Mouse (Mus musculus): Measurements from ENCODE around the gene Astn2.

Astn2 gene

DNA sequence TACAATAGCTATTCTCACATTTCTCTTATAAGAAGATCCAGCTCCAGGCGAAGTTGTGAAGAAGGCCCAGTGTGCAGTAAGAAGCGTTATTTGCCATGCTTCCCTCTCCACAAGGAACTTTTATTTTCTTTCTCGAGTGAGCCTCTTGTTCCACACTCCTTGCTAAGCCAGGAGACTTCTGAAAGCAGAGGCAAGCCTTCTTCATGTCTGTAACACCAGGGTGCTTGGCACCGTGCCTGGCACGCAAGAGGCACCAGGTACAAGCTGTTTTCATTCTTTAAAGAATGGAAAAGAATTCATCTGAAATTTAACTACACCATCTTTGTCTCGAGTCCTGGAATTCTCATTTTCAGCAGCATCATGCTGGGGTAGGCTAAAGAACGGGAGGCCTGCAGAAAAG lies 496.8 kb downstream of the Astn2 start:
- TF ChIP-seq GATA4 (IDR thresholded peaks at IDR 0.05; ENCODE audit: insufficient replicate concordance, low read length) = no peak

DNA sequence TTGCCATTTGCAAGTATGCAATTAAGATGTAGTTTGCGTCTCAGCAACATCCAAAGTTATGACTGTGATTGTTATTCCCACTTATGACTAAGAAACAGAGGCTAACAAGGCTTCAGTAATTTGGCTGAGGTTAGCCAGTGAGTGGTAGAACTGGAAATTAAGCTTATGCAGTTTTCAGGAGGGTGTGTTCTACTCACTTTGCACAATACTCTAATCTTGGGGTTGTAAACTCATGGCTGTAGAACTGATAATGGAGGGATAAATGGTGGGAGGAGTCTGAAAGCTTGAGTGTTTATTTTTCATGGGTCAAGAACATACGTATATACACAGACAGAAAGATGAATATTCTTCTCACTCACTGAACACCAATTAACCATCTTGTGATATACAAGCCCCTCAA lies 499.4 kb downstream of the Astn2 start:
- no peak for TF ChIP-seq GATA4 (IDR thresholded peaks at IDR 0.05; ENCODE audit: insufficient replicate concordance, low read length)

DNA sequence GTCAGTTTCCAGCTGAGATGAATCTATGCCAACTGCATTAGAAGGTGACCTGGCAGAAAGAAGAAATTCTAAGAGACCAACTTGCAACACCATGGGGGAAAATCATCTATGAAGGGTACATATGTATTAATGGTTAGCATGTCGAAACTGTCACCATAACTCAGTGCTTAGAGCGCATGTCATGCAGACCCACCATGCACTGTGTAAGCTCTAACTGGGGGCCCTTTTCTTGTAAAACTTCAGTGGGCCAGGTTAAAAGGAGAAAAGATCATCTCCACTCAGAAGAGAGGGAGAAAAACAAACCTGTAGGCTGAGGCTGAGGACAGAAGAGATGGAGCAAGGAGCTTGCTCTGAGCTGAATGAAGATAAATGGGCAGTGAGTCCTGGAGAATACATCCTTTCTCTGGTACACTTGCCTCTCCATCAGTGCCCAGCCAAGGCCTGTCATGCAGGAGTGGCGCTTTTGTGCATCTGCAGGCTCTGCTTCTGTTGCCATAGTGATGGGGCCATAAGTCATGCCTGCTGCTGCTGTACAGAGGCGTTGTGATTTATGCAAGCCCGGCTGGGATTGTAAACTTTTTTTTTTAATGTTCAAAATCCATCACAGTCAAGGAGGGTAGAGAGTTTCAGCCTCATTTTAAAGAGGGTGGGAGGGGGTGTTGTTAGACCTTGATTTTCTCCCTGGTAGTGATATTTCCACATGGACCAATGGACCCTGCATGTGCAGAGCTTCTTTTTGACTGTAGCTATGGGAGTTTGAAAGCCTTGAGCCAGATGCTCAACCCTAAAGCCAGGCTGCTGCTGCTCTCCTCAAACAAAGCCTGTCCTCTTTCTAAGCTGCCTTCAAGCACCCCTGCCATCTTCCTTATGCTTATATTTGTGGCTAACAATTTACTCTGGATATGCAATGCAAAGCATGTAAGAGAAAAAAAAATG lies 508.1 kb downstream of the Astn2 start:
- TF ChIP-seq GATA4 (IDR thresholded peaks at IDR 0.05; ENCODE audit: insufficient replicate concordance, low read length) = no peak

DNA sequence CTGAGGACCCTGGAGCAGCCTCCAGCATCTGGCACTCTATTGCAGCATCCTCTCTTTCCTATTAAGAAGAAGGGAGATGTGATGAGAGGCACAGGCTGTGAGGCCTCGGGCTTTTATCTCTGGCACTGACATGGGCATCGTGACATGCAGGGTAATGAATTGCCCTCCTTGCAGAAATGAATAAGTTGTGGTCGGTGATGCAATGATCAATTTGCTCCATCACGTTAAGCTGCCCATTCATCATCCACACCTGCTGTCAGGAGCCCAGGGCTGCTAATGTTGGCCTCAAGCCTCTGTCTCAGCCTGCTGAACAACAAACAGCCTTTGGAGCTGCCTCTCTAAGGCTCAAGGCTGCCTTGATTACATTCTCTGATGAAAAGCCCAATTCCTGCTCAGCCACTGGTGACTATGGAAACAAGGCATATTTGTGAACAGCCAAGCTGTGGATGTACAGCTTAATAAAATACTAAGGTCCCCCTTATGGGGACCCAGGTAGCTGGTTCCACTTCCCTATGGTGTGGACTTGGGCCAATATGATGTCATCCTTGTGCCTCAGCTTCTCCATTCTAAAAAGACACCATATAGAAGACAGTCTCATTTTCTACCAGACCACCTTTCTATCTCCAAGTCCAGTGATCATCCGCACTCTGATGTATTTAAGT lies 515.9 kb downstream of the Astn2 start:
- no peak for TF ChIP-seq GATA4 (IDR thresholded peaks at IDR 0.05; ENCODE audit: insufficient replicate concordance, low read length)

DNA sequence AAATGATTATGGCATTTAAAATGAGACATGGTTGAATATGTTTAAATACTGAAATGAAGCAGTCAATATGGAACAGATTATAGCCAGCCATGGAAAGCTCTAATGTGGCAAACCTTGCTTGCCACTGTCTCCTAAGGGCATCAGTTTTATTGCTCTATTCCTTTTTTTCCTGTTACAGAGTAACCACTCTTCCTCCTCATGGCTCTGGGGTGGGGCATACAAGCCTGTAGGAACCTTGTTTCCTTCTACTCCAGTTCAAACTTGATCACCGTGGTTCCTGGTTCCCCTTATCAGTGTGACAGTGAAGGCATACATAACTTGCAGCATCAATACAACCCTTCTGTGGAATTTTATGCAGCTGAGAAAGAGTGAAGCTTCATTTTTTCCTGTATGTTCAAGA lies 517.5 kb downstream of the Astn2 start:
- no peak for TF ChIP-seq GATA4 (IDR thresholded peaks at IDR 0.05; ENCODE audit: insufficient replicate concordance, low read length)

DNA sequence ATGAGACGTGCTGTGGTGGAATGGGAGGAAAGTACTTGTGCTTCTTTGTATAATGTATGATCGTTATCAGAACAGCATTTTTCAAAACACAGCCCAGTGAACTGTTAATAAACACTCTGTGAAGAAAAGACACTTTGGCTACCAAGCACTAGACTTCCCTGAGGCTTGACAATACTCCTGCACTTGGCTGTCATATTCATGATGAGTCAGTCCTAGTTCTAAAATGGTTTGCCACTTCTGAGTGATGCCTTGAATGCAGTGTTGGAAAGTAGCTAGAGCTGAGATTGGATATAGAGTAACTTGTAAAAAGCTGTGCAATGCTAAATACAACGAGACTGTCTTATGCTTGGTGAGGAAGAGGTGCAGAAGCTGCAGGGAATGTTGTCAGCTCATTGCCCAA lies 518.5 kb downstream of the Astn2 start:
- no peak for TF ChIP-seq GATA4 (IDR thresholded peaks at IDR 0.05; ENCODE audit: insufficient replicate concordance, low read length)

DNA sequence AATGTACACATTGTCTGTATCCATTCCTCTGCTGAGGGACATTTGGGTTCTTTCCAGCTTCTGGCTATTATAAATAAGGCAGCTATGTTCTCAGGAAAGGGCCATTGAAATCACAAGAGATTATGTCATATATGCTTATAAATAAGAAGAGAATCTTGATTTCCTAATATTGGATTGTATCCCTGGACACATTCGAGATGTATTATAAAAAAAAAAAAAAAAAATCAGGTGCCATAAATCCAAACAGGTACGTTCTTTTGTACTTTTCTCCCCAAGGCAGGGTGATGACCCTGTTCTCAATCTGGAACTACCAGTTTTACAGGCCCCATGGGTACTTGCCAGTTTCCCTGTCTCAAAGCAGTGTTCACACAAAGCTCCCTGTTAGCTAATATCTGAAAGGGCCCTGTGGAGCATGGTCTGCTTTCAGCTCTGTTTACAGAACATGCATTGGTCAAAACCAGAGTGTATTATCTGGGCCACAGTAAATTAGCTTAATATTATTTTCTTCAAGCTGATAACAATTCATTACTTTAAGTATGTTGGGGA lies 530.1 kb downstream of the Astn2 start:
- no peak for TF ChIP-seq GATA4 (IDR thresholded peaks at IDR 0.05; ENCODE audit: insufficient replicate concordance, low read length)

DNA sequence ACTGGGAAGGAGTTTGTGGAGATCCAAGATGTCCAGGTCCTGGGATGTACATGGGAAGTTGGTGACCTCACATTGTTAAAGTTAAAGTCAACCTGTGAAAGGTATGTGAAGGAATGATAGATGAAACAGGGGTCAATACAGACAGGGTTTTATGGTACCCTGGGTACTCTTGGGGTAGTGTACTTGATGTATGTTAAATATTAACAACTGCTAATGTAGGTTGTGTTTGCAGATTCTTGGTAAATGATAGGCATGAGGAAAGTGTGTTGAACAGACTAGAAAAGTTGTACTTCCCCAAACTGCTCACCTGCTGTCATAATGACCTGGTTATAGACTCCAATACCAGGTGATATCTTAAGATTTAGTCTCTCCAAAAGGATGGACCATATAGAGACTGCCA lies 539.9 kb downstream of the Astn2 start:
- no peak for TF ChIP-seq GATA4 (IDR thresholded peaks at IDR 0.05; ENCODE audit: insufficient replicate concordance, low read length)

DNA sequence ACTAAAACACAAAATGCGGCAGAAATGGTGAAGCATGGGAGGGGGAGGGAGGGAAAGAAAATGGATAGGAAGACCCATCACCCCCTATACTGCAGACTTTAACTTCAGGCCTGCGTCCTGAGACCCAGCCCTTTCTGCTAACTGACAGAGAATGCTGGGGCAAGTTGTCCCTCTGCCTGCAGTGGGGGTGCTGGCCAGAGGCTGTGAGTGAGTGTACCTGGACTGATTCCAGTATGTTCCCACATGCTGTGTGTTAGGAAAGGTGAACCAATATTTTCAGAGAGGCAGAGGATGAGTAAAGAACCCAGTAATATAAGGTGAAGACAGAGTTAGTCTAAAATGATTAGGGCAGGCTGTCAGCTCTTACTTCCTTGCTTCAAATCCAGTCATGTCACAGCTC lies 561.2 kb downstream of the Astn2 start:
- TF ChIP-seq GATA4 (IDR thresholded peaks at IDR 0.05; ENCODE audit: insufficient replicate concordance, low read length) = no peak

DNA sequence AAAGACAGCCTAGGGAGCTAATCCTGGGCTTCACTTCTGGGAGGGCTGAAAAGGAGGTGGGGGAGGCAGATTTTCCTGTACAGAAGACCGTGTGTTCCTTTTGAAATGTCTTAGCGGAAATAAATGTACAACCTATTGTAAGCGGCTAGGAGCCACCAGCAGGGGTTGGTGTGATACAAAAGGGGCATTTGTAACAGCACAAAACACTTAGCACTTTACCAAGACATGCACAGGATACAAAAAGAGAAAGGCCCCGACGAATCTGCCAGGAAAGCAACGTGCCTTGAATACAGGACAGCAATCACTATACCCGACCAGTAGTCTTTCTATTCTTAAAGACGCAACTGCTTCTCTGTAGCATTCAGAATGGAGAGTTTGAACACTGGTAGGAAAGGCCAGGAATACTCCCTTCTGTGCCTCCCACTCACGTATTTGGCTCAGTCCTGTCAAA lies 564.8 kb downstream of the Astn2 start:
- no peak for TF ChIP-seq GATA4 (IDR thresholded peaks at IDR 0.05; ENCODE audit: insufficient replicate concordance, low read length)

DNA sequence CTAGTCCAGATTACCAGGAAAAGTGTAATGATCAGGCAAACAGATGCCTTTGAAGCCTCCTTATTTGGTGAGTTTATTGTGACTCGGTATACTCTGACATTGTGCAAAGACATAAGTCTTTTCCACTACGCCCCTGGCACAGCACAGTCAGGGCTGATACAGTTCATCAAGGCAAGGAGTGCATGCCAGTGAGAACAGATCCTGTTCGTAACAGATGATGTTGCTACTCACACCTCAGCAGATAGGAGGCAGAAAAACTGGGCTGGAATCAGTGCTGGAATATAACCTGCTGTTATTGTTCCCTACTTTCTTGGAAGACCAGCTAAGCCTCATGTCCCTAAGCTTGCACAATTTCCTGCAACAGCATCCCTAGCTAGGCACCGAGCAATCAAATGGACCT lies 565.6 kb downstream of the Astn2 start:
- TF ChIP-seq GATA4 (IDR thresholded peaks at IDR 0.05; ENCODE audit: insufficient replicate concordance, low read length) = no peak

DNA sequence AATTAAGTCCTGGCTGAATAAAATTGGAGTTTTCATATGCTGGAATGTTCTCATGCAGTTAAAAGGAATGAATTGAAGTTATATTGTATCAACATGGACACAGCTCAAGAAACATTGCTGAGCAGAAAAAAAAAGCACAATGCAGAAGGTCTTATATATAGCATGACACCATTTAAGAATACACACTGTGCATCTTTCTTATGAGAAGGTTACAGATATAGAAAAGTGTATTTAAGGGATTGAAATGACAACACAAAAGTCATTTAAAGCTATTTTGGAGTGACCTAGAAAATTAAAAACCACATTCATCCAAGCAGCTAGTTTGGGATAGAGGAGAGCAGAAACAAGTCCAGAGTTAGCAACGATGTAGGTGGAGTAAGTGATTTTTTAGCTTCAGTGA lies 571.4 kb downstream of the Astn2 start:
- no peak for TF ChIP-seq GATA4 (IDR thresholded peaks at IDR 0.05; ENCODE audit: insufficient replicate concordance, low read length)

DNA sequence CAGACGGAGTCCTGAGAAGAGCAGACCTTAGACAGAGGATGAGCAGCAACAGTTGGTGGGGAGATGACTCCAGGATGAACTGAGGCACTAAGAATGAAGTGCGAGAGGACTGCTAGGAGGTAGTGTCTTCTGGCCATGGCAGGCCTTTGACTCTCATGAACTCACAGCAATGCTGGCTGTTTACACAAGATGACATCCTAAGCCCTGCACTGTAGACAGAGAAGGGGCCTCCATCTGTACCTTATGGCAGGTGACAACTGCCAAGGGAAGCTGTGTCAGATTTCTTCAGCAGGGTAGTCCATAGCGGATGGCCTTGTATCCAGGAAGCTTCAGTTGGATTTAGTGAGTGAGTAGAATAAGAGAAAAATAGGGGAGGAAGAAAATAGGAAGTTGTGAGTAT lies 572.5 kb downstream of the Astn2 start:
- no peak for TF ChIP-seq GATA4 (IDR thresholded peaks at IDR 0.05; ENCODE audit: insufficient replicate concordance, low read length)

DNA sequence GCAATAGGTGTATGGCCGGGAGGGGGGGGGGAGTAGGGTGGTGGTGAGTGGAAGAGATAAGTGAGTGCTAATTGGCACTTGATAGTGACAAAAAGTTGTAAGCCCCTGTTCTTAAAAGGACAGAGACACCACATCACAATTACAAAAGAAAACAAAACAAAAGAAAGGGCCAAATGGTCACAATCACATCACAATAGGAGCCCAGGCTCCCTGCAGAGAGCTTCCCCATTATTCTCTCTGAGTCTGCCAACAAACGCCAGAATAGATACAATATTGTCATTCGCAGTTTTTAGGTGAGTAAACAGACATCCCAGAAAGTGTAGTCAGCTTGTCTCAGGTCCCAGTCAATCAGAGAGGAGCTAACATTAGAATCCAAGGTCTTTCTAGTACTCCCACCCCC lies 573.9 kb downstream of the Astn2 start:
- no peak for TF ChIP-seq GATA4 (IDR thresholded peaks at IDR 0.05; ENCODE audit: insufficient replicate concordance, low read length)

DNA sequence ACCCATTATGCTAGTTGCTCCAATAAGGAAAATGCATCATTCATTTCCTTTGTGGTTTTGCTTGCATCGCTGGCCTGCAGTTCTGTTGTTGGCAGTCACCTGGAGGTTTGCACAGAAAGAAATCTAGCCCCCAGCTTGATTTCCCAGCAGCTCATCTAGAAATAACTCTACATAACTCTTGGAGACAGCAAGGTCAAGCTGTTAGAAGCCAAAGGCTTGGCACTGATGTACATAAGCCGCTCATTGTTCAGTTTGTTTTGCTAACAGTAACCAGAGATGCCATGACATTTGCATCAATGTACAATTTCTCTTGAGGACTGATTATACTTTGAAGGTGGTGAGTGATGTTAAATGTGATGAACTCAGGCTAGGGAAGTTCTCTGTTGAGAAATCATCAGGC lies 583.3 kb downstream of the Astn2 start:
- no peak for TF ChIP-seq GATA4 (IDR thresholded peaks at IDR 0.05; ENCODE audit: insufficient replicate concordance, low read length)

DNA sequence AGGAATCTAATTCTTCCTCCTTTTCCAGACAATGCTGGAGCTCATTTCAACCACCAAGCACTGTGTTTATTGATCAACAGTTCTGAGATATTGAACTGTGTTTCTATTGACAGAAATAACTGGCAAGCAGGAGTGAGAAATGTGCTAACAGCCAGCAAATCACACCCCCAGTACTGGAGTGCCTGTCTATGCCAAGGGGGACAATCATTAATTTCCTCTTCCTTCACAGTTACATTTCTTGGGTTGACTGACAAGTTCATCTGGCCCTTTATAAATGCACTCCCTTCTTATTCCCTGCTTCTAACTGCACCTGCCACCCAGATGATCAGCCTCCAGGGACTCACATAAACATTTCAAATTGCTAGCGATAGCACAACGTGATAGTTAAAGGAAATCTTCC lies 584.2 kb downstream of the Astn2 start:
- no peak for TF ChIP-seq GATA4 (IDR thresholded peaks at IDR 0.05; ENCODE audit: insufficient replicate concordance, low read length)
